Mouse (Mus musculus): ENCODE results near the gene Tmem201.

The Tmem201 gene

DNA sequence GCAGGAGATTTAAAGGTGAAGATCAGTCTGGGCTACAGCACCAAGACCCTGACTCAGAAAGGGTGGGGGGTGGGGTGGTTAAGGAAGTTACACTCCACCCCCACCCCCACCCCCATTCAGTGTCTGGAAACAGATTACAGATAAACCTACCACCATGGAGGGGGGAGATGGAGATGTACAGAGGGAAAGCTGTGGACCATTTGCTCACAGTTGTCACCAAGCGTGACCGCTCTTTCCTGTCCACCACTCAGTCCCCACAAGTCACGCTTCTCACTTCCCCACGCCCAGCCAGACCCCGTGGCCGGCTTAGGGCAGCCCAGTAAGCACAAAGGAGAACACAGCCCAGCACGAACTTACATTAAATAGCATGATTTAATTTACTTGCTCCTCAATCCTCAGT is 6.3 kb upstream of the Tmem201 start:
- DNase-seq = no peak

DNA sequence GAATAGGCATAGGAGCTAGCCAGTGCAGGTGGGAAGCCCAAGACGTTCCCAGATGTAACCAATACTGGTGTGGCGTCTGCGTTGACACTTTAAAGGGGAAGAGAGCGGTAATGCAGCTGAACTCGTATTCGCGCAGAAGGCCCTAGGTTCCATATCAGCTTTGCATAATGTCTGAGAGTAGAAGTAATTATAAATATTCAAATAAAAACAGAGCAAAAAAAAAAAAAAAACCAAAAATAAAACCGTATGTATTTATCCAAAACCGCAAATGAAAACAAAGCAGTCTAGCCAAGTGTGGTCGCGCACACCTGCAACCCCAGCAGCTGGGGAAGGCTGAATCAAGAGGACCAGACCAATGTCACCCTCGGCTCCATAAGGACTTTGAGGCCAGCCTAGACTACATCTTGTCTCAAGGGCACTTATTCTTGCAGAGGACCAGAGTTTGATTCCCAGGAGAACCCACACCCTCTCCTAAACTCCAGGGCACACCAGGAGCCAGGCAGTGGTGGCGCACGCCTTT is 4.2 kb upstream of the Tmem201 start:
- DNase-seq = no peak

DNA sequence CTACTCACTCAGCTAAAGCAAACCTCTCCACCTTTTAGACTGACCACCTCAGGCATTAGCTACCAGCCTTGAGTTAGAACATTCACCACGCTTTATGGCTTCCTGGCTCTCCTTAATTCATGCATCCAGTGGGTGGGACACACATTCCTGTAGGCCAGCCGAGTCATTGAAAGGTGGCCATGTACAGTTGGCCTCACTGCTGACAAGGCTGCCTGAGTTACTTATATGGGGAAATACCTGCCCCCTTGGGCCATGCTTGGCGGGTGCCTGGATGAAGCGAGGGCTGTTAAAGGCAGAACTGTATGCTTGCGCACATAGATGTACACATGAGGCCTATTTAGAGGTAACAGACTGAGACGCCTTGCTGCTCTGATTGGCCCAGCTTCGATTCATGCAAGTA is 2.5 kb upstream of the Tmem201 start:
- DNase-seq = no peak

DNA sequence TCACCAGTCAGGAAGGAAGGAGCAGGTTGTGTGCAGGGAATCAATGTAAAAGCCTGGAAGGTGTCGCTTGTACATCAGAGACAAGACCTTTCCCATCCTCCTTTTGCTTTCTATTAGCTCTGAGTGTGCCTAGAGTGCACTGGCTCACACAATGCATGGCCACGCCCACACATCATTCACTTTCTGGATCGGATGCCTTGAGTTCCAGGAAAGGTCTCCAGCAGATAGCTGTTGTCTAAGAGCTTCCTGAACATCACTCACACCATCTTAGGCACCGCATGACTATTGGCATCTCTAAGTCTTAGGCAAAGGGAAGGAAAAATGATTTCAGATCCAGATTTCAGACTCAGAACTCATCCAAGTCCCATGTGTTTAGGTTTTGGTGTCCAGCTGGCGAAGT is 1.6 kb upstream of the Tmem201 start:
- peak; percentile 47 for DNase-seq

DNA sequence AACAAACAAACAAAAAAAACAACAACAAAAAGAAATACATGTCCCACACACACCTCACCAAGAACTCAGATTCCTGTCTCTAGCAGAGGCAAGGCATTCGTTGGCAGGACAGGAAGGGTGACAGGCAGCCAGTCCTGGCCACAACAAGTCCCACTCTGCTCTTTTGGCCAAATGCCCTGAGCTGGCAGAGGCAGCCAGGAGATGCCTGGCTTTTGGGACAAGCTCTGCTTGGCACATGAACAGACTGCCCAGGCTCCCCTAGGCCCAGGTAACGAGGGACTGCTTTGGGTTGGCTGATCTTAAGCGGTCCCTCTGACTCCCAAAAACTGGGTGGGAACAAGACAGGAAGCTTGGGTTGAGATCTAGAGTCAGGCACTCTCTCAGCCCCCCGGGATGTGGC is 1.3 kb downstream of the Tmem201 start:
- peak; percentile 98 for DNase-seq

DNA sequence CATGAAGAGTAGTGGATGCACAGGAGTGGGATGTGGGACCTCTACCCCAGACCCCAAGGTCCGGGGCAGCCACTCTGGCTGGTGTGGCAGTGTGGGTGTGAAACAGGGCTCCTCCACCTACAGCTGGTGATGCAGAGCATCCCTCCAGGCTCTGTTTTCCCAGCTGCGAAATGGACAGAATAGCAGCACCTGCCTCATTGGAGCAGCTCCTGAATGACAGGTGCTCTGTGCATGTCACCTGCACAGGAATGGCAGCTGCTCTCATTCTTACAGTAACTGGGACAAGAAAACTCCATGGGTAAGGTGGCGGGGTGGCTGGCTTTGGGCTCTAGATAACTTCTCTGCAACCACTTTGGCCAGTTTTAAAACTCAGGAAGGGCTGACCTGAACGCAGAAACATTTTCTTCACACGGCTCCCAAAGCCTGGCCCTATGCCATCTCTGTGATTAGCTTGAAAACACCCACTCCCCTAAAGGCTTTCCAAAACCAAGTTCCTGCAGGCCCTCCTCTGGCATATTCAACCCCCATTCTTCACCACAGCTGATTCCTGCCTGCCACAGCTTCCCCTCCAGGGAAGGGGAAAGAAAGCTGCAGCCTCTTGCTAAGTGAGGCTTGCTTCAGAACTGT is 2.1 kb downstream of the Tmem201 start:
- DNase-seq = peak; percentile 71

DNA sequence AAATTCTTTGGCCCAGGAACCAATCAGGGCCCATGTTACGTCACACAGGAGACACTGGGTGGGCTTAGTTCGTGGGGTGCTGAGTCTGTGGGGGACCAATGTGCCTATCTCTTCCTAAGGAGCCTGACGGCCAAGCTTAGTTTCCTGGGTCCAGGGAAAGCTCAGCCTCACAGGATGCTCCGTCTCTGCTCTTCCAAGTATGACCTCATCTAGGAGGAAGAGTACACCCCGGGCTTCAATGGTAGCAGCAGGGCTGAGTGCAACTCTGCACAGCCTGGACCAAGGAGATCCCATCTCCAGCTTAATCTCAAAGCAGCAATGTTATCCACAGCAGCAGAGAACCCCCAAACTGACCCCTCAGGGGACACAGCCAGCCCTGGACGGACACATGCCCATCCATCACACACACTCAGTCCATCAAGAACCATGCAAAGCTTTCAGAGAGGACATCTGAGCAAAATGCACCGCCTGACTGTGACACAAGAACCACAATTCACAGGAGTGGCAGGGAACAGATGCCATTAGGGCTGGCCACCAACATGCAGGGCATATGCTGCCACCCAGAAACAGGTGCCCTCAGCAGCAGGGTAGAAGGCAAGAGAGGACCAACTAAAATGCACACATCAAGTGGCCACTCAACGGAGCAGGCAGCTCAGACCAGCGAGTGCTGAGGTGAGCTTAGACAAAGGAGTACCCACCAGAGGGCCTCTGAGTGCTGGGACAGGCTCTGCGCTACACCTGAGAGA is 2.9 kb downstream of the Tmem201 start:
- DNase-seq = peak; percentile 94

DNA sequence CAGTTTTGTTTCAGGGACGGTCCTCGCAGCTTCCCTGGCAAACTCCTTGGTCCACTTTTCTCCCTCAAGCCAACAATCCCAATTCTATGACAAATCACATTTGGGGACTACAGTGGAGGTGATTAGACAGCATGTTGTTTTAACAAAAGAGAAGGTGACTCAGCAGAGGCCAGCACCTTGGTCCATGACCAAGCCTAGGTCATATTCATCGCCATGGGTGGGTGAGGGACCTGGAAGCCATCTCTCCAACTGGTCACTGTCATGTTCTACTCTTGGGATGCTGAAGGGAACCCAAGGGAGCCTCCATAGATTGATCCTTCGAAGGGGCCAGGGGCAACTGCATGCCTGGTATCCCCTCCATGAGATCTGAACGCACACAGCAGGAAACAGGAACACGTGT is 3.6 kb downstream of the Tmem201 start:
- peak; percentile 62 for DNase-seq

DNA sequence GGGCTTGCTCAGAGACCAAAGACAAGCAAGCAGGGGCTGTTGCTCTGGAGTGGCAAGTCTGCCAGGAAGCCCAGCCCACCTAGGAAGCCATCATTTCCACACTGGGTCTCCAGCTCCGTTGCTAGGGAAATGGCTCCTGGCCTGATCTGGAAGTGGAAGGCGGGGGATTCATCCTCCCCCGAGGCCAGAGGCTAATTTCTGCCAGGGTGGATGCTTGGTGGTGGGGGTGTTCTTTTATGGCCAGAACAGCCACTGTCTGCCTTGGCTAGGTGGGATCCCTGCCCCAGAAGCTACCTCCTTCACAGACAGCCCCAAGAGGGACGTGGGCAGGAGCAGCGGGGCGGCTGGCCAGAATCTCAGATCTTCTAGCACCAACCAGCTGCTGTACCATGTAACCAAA is 4.1 kb downstream of the Tmem201 start:
- DNase-seq = peak; percentile 69

DNA sequence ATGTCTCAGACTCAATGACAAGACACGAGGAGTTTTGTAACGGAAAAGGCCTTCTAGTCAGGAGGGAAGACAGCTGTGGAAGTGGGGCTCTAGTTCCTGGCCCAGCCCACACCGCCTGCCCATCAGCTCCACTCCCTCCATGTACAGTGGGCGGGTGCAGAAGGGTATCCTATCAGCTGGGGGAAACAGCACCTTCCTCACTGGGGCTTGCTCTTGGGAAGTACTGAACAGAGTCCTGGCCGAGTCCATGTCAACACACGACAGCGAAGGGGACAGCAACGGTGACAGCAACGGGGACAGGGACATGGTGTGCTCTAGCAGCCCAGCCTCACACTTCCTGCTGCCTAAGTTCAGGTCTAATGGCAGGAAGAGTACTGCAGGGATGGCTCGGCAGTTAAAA is 5.0 kb downstream of the Tmem201 start:
- DNase-seq = peak; percentile 44

DNA sequence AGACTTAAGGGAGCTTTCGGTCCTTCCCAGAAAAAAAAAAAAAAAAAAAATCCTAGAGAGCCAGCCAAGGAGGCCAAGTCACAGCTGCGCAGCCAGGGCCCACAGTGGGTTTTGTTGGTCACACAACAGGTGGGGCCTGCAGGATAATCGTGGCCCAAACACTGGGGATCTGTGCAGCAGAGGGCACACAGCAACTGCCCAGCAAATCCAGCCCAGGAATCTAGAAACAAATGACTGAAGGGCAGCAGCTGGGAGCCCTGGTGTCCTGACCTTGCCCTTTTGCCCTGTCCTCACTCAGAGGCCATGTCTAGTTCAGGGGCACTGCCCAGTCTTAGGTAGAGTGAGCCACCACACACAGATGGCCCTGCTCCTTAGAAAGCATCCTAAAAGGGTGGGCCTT is 5.5 kb downstream of the Tmem201 start:
- DNase-seq = peak; percentile 39

DNA sequence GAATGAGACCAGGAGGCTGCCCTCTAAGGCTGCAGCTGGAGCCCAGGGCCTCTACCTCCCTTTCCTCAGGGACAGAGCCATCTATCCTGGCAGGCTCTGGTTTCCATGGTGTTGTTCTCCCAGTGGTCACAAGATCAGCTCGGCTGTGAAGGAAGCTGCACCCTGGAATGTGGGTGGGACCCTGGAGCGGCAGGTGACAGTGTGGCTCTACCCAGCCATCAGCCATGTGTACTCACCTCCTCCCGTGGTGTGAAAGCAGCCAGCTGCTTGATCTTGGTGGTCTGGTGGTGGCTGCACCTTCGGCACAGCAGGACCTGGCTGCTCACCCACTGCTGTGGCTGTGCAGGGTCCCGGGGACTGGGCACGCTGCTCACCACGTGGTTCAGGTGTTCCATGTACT is 7.0 kb downstream of the Tmem201 start:
- DNase-seq = peak; percentile 44

DNA sequence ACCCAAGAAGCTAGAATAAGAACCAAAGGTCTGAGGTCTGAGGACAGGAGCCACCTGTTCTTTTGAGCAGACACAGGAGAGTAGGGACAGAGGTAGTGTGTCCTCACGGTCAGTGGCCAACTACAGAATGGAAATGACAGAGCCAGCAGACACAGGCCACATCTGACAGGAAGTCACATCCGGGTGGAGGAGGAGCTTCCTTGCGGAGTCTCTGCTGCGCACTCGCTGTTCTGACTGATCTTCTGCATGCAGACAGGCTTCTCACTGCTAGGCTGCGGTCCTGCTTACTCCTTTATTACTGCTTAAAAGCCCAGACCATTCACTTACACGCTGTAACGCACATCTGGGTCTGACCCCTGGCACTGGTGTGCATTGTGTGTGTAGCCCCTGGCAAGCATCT is 9.0 kb downstream of the Tmem201 start:
- no peak for DNase-seq

DNA sequence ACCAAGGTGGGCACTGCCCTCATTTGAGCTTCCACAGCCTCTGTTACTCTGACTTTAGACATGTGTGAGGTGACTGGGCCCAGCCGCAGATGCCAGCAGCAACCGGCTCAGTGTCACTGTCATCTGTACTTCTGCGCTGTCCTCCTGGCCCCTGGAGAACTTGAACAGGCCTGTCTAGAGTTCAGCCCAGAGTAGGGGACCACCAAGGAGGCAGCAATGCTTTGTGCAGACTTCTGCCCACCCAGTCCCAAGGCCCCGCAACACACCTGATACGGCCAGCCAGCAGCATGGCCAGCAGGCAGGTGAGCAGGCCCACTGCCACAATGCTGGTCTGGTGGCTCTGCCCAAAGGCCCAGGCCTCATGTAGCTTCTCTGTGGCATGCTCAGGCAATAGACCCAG is 10.2 kb downstream of the Tmem201 start:
- peak; percentile 62 for DNase-seq

DNA sequence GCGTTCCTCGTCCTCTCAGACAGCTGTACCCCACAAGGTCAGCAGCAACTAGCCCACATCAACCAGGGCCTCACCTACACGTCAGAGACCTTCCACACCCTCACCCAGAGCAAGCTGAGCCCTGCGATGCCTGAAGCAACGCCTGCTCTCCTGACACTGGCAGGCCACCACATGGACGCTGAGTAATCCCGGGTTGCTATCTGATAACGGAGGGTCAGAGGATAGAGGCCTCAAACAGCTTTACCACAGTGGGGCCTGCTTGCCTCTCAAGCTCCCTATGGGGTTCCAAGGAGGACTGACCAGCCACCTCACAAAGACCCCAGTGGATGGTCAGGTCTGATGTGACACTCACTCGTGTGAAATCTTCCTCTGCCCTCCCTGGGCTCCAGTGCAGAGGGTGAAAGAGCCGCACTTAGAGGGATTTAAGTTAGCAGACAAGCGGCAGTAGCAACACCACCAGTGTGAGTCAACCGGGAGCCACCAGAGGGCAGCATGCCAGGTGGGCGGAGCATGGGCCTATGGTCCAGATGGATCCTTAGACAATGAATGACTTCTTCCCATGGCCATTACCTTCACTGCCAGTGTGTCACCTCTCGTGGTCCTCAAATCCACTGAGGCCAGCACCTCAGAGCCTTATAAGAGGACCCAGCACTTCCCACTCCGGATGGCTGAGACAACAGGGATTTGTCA is 12.0 kb downstream of the Tmem201 start:
- DNase-seq = peak; percentile 93

DNA sequence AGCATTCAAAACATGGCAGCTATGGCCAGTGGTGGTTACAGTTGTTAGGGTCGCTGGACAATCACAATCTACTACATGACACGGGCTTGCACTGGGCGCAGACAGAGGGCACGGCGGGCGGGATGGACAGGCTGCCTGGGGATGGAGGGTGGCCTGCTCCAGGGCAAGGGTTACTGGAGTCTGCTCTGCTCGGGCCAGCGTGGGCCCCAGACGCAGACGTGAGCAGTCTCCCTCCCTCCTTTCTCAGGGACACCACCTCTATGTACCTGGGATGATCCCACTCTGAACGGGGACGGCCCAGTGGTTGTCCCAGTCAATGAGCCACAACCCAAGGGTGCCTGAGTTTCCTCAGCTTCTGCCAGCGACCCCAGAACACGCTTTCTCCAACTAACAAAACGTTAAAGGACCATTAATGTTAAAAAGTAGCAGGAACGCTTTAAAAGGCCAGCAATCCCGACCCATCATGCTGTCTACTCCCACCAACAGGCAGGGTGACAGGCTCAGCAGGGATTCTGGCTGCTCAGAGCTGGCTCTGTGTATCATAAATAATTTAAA is 12.9 kb downstream of the Tmem201 start:
- DNase-seq = peak; percentile 56

DNA sequence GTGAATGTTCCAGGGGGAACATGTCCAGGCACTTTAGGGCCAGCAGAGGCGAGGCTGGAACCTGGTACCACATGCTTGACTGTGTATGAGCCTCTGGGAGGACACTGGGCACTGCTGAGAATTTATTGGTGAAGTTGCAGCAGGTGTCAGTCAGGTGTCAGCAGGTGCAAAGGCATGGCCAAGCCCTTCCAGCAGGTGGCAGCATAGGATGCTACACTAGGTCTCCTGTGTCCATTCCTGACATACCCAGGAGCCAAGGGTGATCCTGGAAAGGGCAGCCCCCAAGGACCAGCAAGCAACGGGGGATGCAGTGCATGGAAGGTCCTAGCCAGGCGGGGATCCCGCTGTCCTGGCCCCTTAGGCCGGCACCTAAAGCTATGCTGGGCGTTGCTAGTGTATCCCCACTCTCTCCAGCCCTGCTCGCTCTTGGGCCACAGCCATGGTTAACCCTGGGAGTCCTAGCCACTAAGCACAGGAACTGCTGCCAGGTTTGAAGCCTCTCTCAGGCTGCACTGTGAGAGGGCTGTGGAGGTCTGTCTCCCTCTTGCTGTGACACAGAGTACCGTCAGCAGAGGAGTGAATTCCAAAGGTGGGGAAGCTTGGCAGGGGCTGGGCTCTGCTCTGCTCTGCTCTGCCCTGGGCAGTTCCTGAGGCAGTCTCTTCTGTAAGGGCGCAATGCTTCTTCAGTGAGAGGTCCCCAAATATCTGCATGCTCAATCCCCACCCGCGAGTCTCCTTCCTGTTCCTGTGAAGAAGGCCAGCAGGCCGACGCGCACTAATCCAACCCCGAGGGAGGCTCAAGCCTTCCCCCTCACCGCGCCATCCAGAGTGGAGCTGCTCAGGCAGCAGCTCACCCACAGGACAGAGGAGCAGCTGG is 13.8 kb downstream of the Tmem201 start:
- DNase-seq = peak; percentile 91

DNA sequence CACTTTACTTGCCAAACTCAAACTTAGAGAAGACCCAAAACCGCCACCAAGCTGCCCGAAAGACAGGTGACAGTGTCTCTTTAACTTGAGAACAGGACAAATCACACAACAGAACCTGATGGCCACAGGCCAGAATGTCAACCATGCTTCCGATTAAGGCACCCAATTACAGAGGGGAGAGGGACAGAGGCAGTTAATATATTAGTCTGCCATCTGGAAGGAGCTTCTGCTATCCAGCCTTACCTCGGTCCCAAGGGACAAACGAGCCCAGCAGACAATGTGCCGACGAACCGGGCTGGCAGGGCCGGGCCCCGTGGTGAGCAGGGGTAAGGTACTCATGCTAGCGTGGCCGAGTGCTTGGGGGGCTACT is 14.8 kb downstream of the Tmem201 start:
- DNase-seq = peak; percentile 64

DNA sequence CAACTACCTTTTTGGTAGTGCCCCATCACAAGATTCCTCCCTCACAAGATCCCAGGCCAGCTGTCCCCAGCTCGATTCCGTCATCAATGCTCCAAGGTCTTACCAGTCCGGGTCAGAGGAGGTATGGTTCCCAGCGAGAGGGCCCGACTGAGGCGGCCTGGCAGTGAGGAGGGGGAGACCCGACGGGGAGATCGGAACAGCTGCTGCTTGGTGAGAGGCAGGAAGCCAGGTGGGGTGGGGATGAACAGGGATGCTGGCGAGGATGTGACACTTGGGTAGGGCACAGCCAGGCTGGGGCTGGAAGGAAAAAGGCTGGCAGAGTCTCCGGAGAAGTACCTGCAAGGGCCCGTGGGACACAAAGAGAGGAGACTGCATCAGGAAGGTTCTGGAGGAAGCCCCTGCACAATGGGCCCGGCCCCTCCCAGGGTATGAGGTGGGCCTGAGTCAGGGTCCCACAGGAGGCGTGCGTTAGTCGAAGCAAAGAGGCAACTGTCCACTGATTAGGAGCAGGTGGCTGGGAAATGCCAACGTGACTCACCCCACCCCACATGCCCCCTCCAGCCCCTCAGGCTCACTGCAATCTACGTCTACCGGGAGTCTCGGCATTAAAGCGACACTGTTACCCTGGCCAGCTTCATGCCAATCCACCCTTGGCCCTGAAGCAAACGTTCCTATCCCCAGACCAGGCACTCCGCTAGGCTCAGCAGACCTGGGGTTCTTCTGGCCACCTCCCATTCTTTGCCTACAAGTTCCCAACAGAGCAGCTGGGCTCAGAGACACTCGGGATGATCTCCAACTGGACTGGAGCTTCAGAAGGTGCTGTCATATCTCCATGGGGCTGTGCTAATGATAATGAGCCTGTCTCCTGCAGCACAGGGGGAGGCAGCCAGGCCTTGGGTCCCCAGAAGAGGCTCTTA is 15.5 kb downstream of the Tmem201 start:
- DNase-seq = peak; percentile 73

DNA sequence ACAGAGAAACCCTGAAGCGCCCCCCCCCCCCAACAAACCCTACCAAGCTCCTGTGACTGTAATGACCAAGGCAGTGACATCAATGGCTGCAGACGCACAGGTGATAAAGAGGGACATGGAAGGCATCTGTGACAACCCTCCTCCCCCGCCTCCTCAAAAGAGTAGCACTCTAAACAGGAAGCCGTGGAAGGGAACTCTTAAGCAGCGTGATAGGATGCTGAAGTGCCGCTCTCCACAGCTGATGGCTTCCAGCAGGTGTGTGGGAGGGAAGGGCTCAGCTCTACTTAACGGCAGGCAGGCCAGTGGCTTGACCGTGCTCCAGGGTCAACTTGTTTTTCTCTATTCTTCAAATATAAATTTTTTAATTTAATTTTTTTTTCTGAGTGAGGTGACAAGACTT is 16.7 kb downstream of the Tmem201 start:
- no peak for DNase-seq

DNA sequence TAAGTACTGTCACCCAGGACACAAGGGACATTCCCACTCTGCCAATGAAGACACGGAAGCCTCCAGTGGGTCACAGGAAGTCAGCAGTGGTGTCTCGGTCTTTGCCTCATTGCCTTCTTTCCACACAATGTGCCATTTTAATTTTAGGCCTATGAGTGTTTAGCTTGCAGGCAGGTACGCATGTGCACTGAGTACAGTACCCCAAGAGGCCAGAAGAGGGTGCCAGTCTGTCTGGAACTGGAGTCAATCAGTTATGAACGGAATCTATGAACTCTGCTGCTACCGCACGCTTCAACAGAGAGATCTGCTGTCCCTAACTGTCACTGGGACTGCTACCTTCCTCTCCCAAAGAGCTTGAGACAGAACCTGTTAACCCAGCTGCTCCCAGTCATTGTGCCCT is 18.2 kb downstream of the Tmem201 start:
- peak; percentile 62 for DNase-seq

DNA sequence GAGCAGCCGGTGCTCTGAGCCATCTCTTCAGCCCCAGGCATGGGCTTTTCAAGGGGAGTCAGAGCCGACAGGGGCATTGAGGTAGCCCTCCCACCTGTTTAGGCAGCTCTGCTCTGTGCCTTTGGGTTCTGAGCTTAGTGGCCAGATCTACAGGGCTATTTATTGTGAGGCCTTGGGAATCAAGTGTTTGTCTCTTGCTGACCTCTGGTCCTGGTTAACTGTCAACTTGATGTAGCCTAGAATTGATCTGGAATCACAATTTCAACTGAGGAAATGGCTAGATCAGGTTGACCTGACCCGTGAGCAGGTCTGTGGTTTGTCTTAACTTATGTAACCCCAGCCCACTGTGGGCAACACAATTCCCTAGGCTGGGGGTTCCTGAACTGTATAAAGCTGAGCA is 23.3 kb downstream of the Tmem201 start:
- DNase-seq = no peak
